Mouse (Mus musculus) kidney, adult 2 months (tissue): Measurements from ENCODE around the gene Poc5.

Source experiments
- CTCF ChIP-seq: fragments of 200-500 bp; conservative IDR thresholded peaks from 2 replicates; pipeline ENCODE4 v1.5.1; 2011; ENCODE audit warnings: low read depth, mild to moderate bottlenecking, control low read depth, low read length, moderate library complexity, mixed read lengths; ENCODE audit not compliant: insufficient read depth, insufficient read length
- POLR2A ChIP-seq: fragments of 200-500 bp; IDR thresholded peaks from one replicate; pipeline ENCODE4 v1.6.1; 2011; ENCODE audit warnings: low read depth, low read length, control low read depth

DNA sequence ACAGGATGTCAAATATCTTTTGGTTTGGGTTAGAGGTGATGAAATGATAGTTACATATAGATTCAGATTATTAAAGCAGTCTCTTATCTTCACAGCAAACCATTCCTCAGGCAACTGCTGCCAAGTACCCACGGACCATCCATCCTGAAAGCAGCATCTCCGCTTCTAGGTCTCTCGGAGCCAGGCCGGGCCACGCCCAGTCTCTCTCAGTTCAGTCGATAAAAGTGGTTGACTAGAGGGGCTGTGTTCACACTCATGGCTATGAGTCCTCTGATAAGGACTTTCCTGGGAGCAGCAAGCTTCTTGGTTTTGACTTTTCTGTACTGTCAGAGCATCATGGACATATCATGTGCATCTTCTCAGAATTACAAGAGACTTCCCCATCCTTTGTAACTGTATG, 26.3 kb downstream of the Poc5 start:
- no peak for TF ChIP-seq POLR2A
- no peak for TF ChIP-seq CTCF
